Mouse (Mus musculus): ENCODE data around the gene Zfp558. TPM values are rescaled to one million over a fixed set of nuclear protein-coding genes. Genes with fewer than 3 reads are reported as not detected.
"Not testable (repeated sequence)": the region's sequence is repeated elsewhere in the genome, so short reads cannot be mapped to it uniquely, and the experiment has no call there.

The Zfp558 gene
- total RNA-seq, 1 experiment, result 2.7 TPM

DNA sequence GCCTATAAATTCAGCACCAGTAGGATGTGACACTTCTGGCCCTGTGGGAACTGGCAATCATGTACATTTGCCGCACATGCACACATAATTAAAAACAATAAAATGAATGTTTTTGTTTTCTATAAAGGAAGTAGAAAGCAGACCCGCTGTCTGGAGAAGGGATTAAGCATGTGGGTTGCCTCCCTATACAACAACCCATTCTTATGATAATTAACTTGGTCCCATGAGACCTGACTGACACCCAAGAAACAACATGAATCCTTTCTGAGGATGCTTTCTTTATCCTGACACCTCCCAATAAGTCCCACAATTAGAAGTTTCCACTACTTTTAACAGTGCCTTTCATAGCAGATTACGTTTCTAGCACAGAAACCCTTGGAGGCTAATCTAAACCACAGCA lies 10.7 kb downstream of the Zfp558 start:
- no peak overlapping the region for H3K27ac ChIP-seq (ENCODE audit: insufficient read depth, low read depth, low read length, poor library complexity, severe bottlenecking)
- TF ChIP-seq HCFC1 (IDR thresholded peaks at IDR 0.05; ENCODE audit: borderline replicate concordance, insufficient read depth, low read length), result no peak
- no peak for TF ChIP-seq CHD2 (IDR thresholded peaks at IDR 0.05; ENCODE audit: low read depth, low read length)
- no peak for TF ChIP-seq MAFK (IDR thresholded peaks at IDR 0.05; ENCODE audit: insufficient read depth, low read depth, low read length)
- TF ChIP-seq ZC3H11A (IDR thresholded peaks at IDR 0.05; ENCODE audit: borderline replicate concordance, low read depth, low read length), result no peak
- no peak for TF ChIP-seq ZNF384 (IDR thresholded peaks at IDR 0.05; ENCODE audit: low read depth, low read length)
- no peak overlapping the region for H3K4me3 ChIP-seq (ENCODE audit: insufficient read depth in 1 of 2, low read depth in 1 of 2, low read length in 2 of 2, poor library complexity in 1 of 2, severe bottlenecking in 1 of 2)
- H3K9me3 ChIP-seq (ENCODE audit: control insufficient read depth, insufficient read depth, low read depth, low read length), result no peaks in the 10 kb centered on the region; the same call in 1 of the 2 replicates
- no peak overlapping the region for H3K9ac ChIP-seq (ENCODE audit: insufficient read depth, low read depth, low read length, poor library complexity, severe bottlenecking)
- in situ Hi-C loops (cut with MboI; ENCODE audit: low sequenced_read_pairs in 2 of 2, unreplicated experiment in 2 of 2), result no loop called here
- H3K36me3 ChIP-seq (ENCODE audit: control insufficient read depth, insufficient read depth, low read length, poor library complexity, severe bottlenecking), result no peaks in the 10 kb centered on the region; the same call in 1 of the 2 replicates
- peaks cover 0 to 2% of the 10 kb centered on the region in 2 experiments; a peak in 1 of 4 replicates for H3K4me1 ChIP-seq (ENCODE audit: control insufficient read depth in 2 of 2, insufficient read depth in 2 of 2, low read length in 2 of 2, poor library complexity in 1 of 2)
- DNase-seq (ENCODE audit: low read depth, low spot score), result no peak

DNA sequence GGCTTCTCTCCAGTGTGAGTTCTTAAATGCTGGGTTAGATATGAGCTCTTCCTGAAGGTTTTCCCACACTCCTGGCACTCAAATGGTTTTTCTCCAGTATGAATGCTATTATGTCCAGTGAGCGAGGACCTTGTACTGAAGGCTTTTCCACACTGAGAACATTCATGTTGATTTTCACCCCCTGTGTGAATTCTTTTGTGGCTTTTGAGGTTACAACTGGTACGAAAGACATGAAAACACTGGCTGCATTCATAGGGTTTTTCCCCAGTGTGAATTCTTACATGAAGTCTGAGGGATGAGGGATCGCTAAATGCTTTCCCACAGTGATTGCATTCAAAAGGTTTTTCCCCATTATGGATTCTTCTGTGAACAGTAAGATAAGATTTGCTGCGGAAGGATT lies 21.5 kb downstream of the Zfp558 start:
- in situ Hi-C loops (cut with MboI; ENCODE audit: low sequenced_read_pairs in 2 of 2, unreplicated experiment in 2 of 2), result no loop called here
- no peak for TF ChIP-seq CHD2 (IDR thresholded peaks at IDR 0.05; ENCODE audit: low read depth, low read length)
- TF ChIP-seq ZC3H11A (IDR thresholded peaks at IDR 0.05; ENCODE audit: borderline replicate concordance, low read depth, low read length), result no peak
- no peak for TF ChIP-seq HCFC1 (IDR thresholded peaks at IDR 0.05; ENCODE audit: borderline replicate concordance, insufficient read depth, low read length)
- TF ChIP-seq MAFK (IDR thresholded peaks at IDR 0.05; ENCODE audit: insufficient read depth, low read depth, low read length), result no peak
- no peak for TF ChIP-seq ZNF384 (IDR thresholded peaks at IDR 0.05; ENCODE audit: low read depth, low read length)
- no peaks in the 10 kb centered on the region for H3K36me3 ChIP-seq (ENCODE audit: control insufficient read depth, insufficient read depth, low read length, poor library complexity, severe bottlenecking)

DNA sequence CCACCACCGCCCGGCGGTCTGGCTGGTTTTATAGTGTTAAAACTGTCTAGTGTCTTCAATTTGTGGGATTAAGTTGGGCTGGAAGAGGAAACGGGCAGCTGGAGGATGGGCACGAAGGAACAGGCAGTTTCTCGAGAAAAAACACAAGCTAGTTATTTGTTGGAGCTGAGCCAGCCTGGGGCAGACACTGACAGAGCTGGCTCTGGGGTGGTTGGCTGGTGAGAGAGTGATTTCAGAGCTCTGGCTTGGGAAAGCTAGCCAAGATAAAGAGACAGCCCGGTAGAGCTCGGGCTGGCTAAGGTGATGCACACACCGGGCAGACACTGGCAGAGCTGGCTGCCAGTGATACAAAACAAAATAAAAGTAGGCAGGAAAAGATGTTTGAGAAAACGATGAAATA lies 46.4 kb downstream of the Zfp558 start:
- DNase-seq (ENCODE audit: low read depth, low spot score), result no peak
- TF ChIP-seq ZC3H11A (IDR thresholded peaks at IDR 0.05; ENCODE audit: borderline replicate concordance, low read depth, low read length), result no peak
- no peak for TF ChIP-seq HCFC1 (IDR thresholded peaks at IDR 0.05; ENCODE audit: borderline replicate concordance, insufficient read depth, low read length)
- no peak for TF ChIP-seq MAFK (IDR thresholded peaks at IDR 0.05; ENCODE audit: insufficient read depth, low read depth, low read length)
- TF ChIP-seq CHD2 (IDR thresholded peaks at IDR 0.05; ENCODE audit: low read depth, low read length), result no peak
- no peak for TF ChIP-seq ZNF384 (IDR thresholded peaks at IDR 0.05; ENCODE audit: low read depth, low read length)
- no peak overlapping the region for H3K9ac ChIP-seq (ENCODE audit: insufficient read depth, low read depth, low read length, poor library complexity, severe bottlenecking)
- H3K4me3 ChIP-seq (ENCODE audit: insufficient read depth in 1 of 2, low read depth in 1 of 2, low read length in 2 of 2, poor library complexity in 1 of 2, severe bottlenecking in 1 of 2), result no peak overlapping the region
- H3K4me1 ChIP-seq (ENCODE audit: control insufficient read depth in 2 of 2, insufficient read depth in 2 of 2, low read length in 2 of 2, poor library complexity in 1 of 2), result no peaks in the 10 kb centered on the region
- in situ Hi-C loops (cut with MboI; ENCODE audit: low sequenced_read_pairs in 2 of 2, unreplicated experiment in 2 of 2), result no loop called here
- no peak overlapping the region for H3K27ac ChIP-seq (ENCODE audit: insufficient read depth, low read depth, low read length, poor library complexity, severe bottlenecking)
- H3K9me3 ChIP-seq (ENCODE audit: control insufficient read depth, insufficient read depth, low read depth, low read length), result no peaks in the 10 kb centered on the region
- no peaks in the 10 kb centered on the region for H3K36me3 ChIP-seq (ENCODE audit: control insufficient read depth, insufficient read depth, low read length, poor library complexity, severe bottlenecking)

More for the DNA sequence above, 21.5 kb downstream of the Zfp558 start:
- no peak overlapping the region for H3K27ac ChIP-seq (ENCODE audit: insufficient read depth, low read depth, low read length, poor library complexity, severe bottlenecking)
- H3K4me1 ChIP-seq (ENCODE audit: control insufficient read depth in 2 of 2, insufficient read depth in 2 of 2, low read length in 2 of 2, poor library complexity in 1 of 2), result no peaks in the 10 kb centered on the region
- no peak overlapping the region for H3K9ac ChIP-seq (ENCODE audit: insufficient read depth, low read depth, low read length, poor library complexity, severe bottlenecking)
- no peak for DNase-seq (ENCODE audit: low read depth, low spot score)
- no peak overlapping the region for H3K4me3 ChIP-seq (ENCODE audit: insufficient read depth in 1 of 2, low read depth in 1 of 2, low read length in 2 of 2, poor library complexity in 1 of 2, severe bottlenecking in 1 of 2)
- H3K9me3 ChIP-seq (ENCODE audit: control insufficient read depth, insufficient read depth, low read depth, low read length), result no peaks in the 10 kb centered on the region

DNA sequence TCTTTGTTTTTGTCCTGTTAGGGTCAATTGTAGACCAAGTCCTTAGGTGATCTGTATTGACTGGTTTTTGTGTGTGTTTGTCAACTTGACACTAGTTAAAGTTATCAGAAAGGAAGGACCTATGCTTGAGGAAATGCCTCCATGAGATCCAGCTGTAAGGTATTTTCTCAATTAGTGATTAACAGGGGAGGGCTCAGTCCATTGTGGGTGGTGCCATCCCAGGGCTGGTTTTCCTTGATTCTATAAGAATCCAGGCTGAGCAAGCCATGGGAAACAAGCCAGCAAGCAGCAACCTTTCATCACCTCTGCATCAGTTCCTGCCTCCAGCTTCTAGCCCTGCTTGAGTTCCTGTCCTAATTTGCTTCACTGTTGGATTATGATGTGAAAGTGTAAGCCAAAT lies 47.7 kb downstream of the Zfp558 start, which contains the start of gene Mbd3l2:
Gene Mbd3l2, plus strand, starts transcription at position 301 of the 400 bp plus-strand sequence.
- no peak within 1 kb of the TSS for H3K4me3 ChIP-seq (ENCODE audit: insufficient read depth in 1 of 2, low read depth in 1 of 2, low read length in 2 of 2, poor library complexity in 1 of 2, severe bottlenecking in 1 of 2)
- no peaks in the 10 kb centered on the region for H3K36me3 ChIP-seq (ENCODE audit: control insufficient read depth, insufficient read depth, low read length, poor library complexity, severe bottlenecking)
- in situ Hi-C loops (cut with MboI; ENCODE audit: low sequenced_read_pairs in 2 of 2, unreplicated experiment in 2 of 2), result no loop called here
- no peak for TF ChIP-seq ZNF384 (IDR thresholded peaks at IDR 0.05; ENCODE audit: low read depth, low read length)
- TF ChIP-seq MAFK (IDR thresholded peaks at IDR 0.05; ENCODE audit: insufficient read depth, low read depth, low read length), result no peak
- no peak for TF ChIP-seq HCFC1 (IDR thresholded peaks at IDR 0.05; ENCODE audit: borderline replicate concordance, insufficient read depth, low read length)
- TF ChIP-seq ZC3H11A (IDR thresholded peaks at IDR 0.05; ENCODE audit: borderline replicate concordance, low read depth, low read length), result no peak
- TF ChIP-seq CHD2 (IDR thresholded peaks at IDR 0.05; ENCODE audit: low read depth, low read length), result no peak
- H3K27ac ChIP-seq (ENCODE audit: insufficient read depth, low read depth, low read length, poor library complexity, severe bottlenecking), result no peak within 1 kb of the TSS
- H3K9me3 ChIP-seq (ENCODE audit: control insufficient read depth, insufficient read depth, low read depth, low read length), result no peaks in the 10 kb centered on the region
- no peak for DNase-seq (ENCODE audit: low read depth, low spot score)
- no peaks in the 10 kb centered on the region for H3K4me1 ChIP-seq (ENCODE audit: control insufficient read depth in 2 of 2, insufficient read depth in 2 of 2, low read length in 2 of 2, poor library complexity in 1 of 2)
- no peak within 1 kb of the TSS for H3K9ac ChIP-seq (ENCODE audit: insufficient read depth, low read depth, low read length, poor library complexity, severe bottlenecking)

DNA sequence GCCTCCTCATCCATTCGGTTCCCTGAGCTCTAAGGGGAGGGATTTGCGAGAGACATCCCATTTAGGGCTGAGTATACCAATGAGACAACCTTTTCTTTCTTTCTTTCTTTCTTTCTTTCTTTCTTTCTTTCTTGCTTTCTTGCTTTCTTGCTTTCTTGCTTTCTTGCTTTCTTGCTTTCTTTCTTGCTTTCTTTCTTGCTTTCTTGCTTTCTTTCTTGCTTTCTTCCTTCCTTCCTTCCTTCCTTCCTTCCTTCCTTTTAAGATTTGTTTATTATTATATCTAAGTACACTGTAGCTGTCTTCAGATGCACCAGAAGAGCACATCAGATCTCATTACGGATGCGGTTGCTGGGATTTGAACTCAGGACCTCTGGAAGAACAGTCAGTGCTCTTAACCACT lies 65.7 kb downstream of the Zfp558 start:
- in situ Hi-C loops (cut with MboI; ENCODE audit: low sequenced_read_pairs in 2 of 2, unreplicated experiment in 2 of 2); H3K9me3 ChIP-seq (ENCODE audit: control insufficient read depth, insufficient read depth, low read depth, low read length); H3K4me1 ChIP-seq (ENCODE audit: control insufficient read depth in 2 of 2, insufficient read depth in 2 of 2, low read length in 2 of 2, poor library complexity in 1 of 2); H3K36me3 ChIP-seq (ENCODE audit: control insufficient read depth, insufficient read depth, low read length, poor library complexity, severe bottlenecking); H3K9ac ChIP-seq (ENCODE audit: insufficient read depth, low read depth, low read length, poor library complexity, severe bottlenecking); DNase-seq (ENCODE audit: low read depth, low spot score); H3K27ac ChIP-seq (ENCODE audit: insufficient read depth, low read depth, low read length, poor library complexity, severe bottlenecking); H3K4me3 ChIP-seq (ENCODE audit: insufficient read depth in 1 of 2, low read depth in 1 of 2, low read length in 2 of 2, poor library complexity in 1 of 2, severe bottlenecking in 1 of 2): not testable (repeated sequence)

Other genes with a start within 250 kb of the Zfp558 start
- gene Chordc1, start 186.1 kb downstream of the Zfp558 start, total RNA-seq (2012; rRNA removed), result 70.6 and 81.3 TPM in 2 replicates
- gene Naalad2, start 75.3 kb downstream of the Zfp558 start, total RNA-seq (2012; rRNA removed), result 2.9 and 3.6 TPM in 2 replicates
- 1.6 and 1.7 TPM in 2 replicates for gene Ubtfl1, start 73.8 kb downstream of the Zfp558 start, total RNA-seq (2012; rRNA removed)
- gene Mbd3l2, start 47.6 kb downstream of the Zfp558 start, total RNA-seq (2012; rRNA removed), result not detected in 2 replicates
- gene Mbd3l1, start 91 bp upstream of the Zfp558 start, total RNA-seq (2012; rRNA removed), result not detected in 2 replicates
- gene Muc16, start 196.3 kb upstream of the Zfp558 start, total RNA-seq (2012; rRNA removed), result under 0.01 TPM in 2 replicates

All from ES-E14 (cell line).